Mouse (Mus musculus): Measurements from ENCODE around the gene Scn2a.

GRCm38 (mm10) chr2:65792516-65792915 is 171.9 kb downstream of the Scn2a start:
- TF ChIP-seq ZC3H11A (IDR thresholded peaks at IDR 0.05; ENCODE audit: low read depth, low read length) (no peak), EP300 (IDR thresholded peaks at IDR 0.05; ENCODE audit: low read length) (no peak), CTCF (conservative IDR thresholded peaks at IDR 0.05 in 1 of 2, IDR thresholded peaks at IDR 0.05 in 1 of 2; ENCODE audit: low read depth in 2 of 2, low read length in 2 of 2) (peak in 1 of 2 experiments; percentile 60; a peak in 2 of 4 replicates), POLR2A (IDR thresholded peaks at IDR 0.05; ENCODE audit: low read depth, low read length) (no peak), TBP (conservative IDR thresholded peaks at IDR 0.05; ENCODE audit: low read depth, low read length) (no peak), SMC3 (IDR thresholded peaks at IDR 0.05; ENCODE audit: low read depth, low read length) (peak; percentile 43), ELF1 (IDR thresholded peaks at IDR 0.05; ENCODE audit: low read depth, low read length) (no peak), CHD2 (IDR thresholded peaks at IDR 0.05; ENCODE audit: low read length) (no peak), ETS1 (conservative IDR thresholded peaks at IDR 0.05; ENCODE audit: low read depth, low read length) (no peak), USF1 (IDR thresholded peaks at IDR 0.05; ENCODE audit: low read depth, low read length) (no peak), SIN3A (IDR thresholded peaks at IDR 0.05; ENCODE audit: low read length) (no peak), MXI1 (IDR thresholded peaks at IDR 0.05; ENCODE audit: low read depth, low read length) (no peak), TCF12 (IDR thresholded peaks at IDR 0.05; ENCODE audit: low read depth, low read length) (no peak), POLR2AphosphoS2 (IDR thresholded peaks at IDR 0.05; ENCODE audit: low read depth, low read length) (no peak)
